Mouse (Mus musculus) thymus, adult 2 months (tissue): ENCODE data around the gene Gm17657. TPM values are rescaled to one million over a fixed set of nuclear protein-coding genes. Genes with fewer than 3 reads are reported as not detected.
A peak's percentile ranks its signal among the peaks of the same experiment; 100 is the strongest.

Source experiments
- DNase-seq: peaks from one replicate; pipeline ENCODE4 v3.0.0; 2021
- H3K27ac ChIP-seq: fragments of 200-500 bp; 2 replicates; pipeline ENCODE4 v1.5.1; 2012; ENCODE audit warnings: low read length, control low read depth; ENCODE audit not compliant: control insufficient read depth, insufficient read depth
- H3K27me3 ChIP-seq: fragments of 200-500 bp; 2 replicates; pipeline ENCODE4 v1.6.1; 2012; ENCODE audit warnings: mild to moderate bottlenecking, low read length, moderate library complexity, mixed read lengths; ENCODE audit not compliant: control insufficient read depth, insufficient read depth
- H3K36me3 ChIP-seq: fragments of 200-500 bp; 2 replicates; pipeline ENCODE4 v1.6.1; 2012; ENCODE audit warnings: mild to moderate bottlenecking, low read length, moderate library complexity; ENCODE audit not compliant: control insufficient read depth, insufficient read depth
- H3K4me1 ChIP-seq: fragments of 200-500 bp; replicated peaks from 2 replicates; pipeline ENCODE4 v1.6.1; 2012; ENCODE audit warnings: low read length; ENCODE audit not compliant: control insufficient read depth, insufficient read depth
- H3K4me3 ChIP-seq: fragments of 200-500 bp; 2 replicates; pipeline ENCODE4 v1.5.1; 2012; ENCODE audit warnings: mild to moderate bottlenecking, low read length, control low read depth, moderate library complexity; ENCODE audit not compliant: control insufficient read depth, insufficient read depth
- CTCF ChIP-seq: fragments of 200-500 bp; IDR thresholded peaks from 2 replicates; pipeline ENCODE4 v1.5.1; 2012; ENCODE audit warnings: mild to moderate bottlenecking, control low read depth, low read length, moderate library complexity, borderline replicate concordance; ENCODE audit not compliant: control insufficient read depth, poor library complexity, insufficient read depth; ENCODE audit errors: extremely low read depth
- POLR2A ChIP-seq: fragments of 200-500 bp; IDR thresholded peaks from 2 replicates; pipeline ENCODE4 v1.6.1; 2012; ENCODE audit warnings: mild to moderate bottlenecking, low read length, control low read depth, moderate library complexity; ENCODE audit not compliant: control insufficient read depth, poor library complexity, insufficient read depth; ENCODE audit errors: extremely low read depth
- WGBS: fragments of 180-500 bp; shearing (Covaris S2); methylation state at CpG from one replicate; pipeline ENCODE4 v1.1.7; 2018; 5-methylcytosine and 5-hydroxymethylcytosine counted together
- polyA plus RNA-seq: library from polyadenylated mRNA; depleted of rRNA; stranded (reverse); fragments of >200 nt; gene quantifications from 2 replicates; pipeline ENCODE4 v1.2.3, GENCODE M21; 2012

Gm17657 gene
- polyA plus RNA-seq, 1 experiment: not detected

DNA sequence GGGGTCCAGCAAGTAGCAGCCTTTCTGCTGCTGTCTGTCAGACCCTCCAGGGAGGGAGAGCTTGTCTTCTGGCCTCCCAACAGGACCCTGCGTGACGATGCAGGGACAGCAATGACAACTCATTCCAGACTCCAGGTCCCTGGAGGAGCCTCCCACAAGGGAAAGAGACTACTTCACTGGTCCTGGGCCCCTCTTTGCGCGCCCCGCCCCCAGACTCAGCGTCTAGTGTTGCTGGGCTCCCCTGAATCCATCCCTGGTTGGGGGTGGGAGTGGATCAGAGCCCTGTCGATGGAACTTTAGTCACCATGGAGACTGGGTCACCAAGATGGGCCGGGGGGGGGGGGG lies 54.7 kb downstream of the Gm17657 start:
- WGBS: 29% methylated on average over 8 of the region's 8 CpGs
- Histone ChIP-seq H3K4me3 (peak overlapping the region; percentile 8), H3K36me3 (peaks cover 5% of the 10 kb centered on the region), H3K27me3 (no peaks in the 10 kb centered on the region), H3K4me1 (peaks cover 32% of the 10 kb centered on the region), H3K27ac (peak overlapping the region; percentile 70)
- DNase-seq: peak; percentile 24
- TF ChIP-seq POLR2A: no peak
- no peak for TF ChIP-seq CTCF

DNA sequence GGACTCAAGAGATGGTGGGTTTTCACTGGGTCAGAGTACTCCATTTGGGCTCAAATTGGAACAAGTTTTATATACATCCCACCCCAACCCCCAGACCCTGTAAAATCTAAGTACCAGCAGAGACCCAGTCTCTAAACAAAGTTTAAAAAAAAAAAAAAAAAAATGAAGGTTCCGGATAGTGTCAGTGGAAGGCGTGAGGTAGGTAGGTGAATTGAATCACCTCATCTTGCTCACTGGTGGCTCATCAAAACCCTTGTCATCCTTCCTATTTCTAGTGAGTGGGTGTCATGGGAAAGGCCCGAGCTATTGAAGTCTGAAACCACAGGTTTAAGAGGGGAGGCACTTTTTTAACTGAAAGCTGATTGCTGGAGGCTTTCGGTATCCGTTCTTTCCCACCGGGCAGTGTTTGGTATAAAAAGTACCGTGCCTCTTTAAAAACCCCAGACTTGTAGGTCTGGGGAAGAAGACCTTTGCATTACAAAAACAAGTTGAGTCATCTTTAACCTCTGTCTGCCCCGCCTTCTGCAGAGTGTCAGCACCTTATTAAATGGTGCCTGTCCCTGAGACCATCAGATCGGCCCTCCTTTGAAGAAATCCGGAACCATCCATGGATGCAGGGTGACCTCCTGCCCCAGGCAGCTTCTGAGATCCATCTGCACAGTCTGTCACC lies 55.2 kb downstream of the Gm17657 start:
- Histone ChIP-seq H3K4me1 (peaks cover 36% of the 10 kb centered on the region), H3K36me3 (peaks cover 5% of the 10 kb centered on the region), H3K27ac (peak overlapping the region; percentile 94), H3K27me3 (no peaks in the 10 kb centered on the region), H3K4me3 (peak overlapping the region; percentile 8)
- WGBS: 8% methylated on average over 10 of the region's 10 CpGs
- DNase-seq: peak; percentile 31
- TF ChIP-seq POLR2A: no peak

- Histone ChIP-seq H3K27ac (peak overlapping the region; percentile 94), H3K4me3 (peak overlapping the region; percentile 9; the same call in 1 of the 2 replicates), H3K4me1 (peaks cover 38% of the 10 kb centered on the region), H3K36me3 (peaks cover 5% of the 10 kb centered on the region), H3K27me3 (no peaks in the 10 kb centered on the region)
- TF ChIP-seq CTCF: no peak
- TF ChIP-seq POLR2A: no peak
- 31% methylated on average over 11 of the region's 11 CpGs for WGBS
- peak; percentile 28 for DNase-seq
Measured at GRCm38 (mm10) chr17:29493461-29493980, 55.9 kb downstream of the Gm17657 start.

DNA sequence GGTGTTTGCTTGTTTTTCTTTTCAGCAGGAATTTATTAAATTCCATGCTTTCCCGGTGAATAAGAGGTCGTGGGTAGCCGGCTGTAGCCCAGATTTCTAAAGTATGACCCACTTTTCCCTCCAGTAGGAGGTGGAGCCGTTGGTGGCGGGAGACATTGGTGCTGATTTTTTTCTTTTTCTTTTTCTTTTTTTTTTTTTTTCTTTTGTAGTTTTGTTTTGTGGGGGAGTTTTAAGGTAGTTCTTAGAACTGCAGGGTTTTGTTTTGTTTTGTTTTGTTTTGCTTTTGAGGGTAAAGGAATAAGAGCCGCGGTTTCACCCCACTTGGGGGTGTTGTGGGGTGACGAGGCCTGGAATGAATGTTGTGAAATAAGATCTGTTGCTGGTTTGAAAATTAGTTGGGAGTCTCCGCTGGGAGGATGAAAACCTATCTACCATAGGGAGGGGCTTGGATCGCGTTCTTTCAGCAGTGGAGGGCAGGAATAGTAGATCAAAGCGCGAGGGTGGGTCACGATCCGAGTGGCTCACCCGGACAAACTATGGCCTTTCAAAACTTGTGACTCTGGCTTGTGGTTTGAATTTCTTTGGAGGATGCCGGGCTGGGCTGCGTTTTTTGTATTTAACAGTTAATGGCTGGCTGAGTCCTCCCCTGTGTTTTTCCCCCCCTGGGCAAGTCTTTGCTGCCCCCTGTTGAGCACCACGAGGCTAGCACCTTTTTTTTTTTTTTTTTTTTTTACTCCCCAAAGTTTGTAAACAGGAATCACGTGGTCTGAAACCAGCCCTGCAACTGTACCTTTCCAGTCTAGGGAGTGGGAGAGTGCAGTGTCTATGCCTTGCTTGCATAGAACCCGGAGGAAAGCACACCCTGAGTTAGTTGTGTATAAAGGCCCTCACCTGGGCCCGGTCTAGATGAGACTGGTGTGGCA lies 56.9 kb downstream of the Gm17657 start:
- Histone ChIP-seq H3K27me3 (no peaks in the 10 kb centered on the region), H3K27ac (peak overlapping the region; percentile 94), H3K4me3 (peak overlapping the region; percentile 88), H3K36me3 (peaks cover 5% of the 10 kb centered on the region), H3K4me1 (peaks cover 34% of the 10 kb centered on the region)
- WGBS: under 1% methylated on average over 22 of the region's 22 CpGs
- peak; percentile 50; the same call in 1 of the 2 replicates for TF ChIP-seq POLR2A
- TF ChIP-seq CTCF: peak; percentile 33; the same call in 1 of the 2 replicates
- DNase-seq: peak; percentile 81

GRCm38 (mm10) chr17:29491591-29492268 lies 57.7 kb downstream of the Gm17657 start:
- Histone ChIP-seq H3K27ac (peak overlapping the region; percentile 87), H3K4me3 (peak overlapping the region; percentile 88), H3K27me3 (no peaks in the 10 kb centered on the region), H3K36me3 (peaks cover 5% of the 10 kb centered on the region), H3K4me1 (peaks cover 34% of the 10 kb centered on the region)
- no peak for TF ChIP-seq POLR2A
- no peak for TF ChIP-seq CTCF
- peak; percentile 50 for DNase-seq
- under 1% methylated on average over 48 of the region's 48 CpGs for WGBS
